Mouse (Mus musculus) left cerebral cortex, adult 18-20 months (tissue): ENCODE measurements at regions not wholly inside any gene's neighbourhood (a gene's known extent, or its start where the extent isn't known, plus 50 kb on each side); places are given as distances from the start of the nearest gene placed in this dataset.

Source experiments
- DNase-seq, 2 experiments: peaks; one replicate each; pipeline ENCODE4 v3.0.0; 2021 to 2022; ENCODE audit warnings: low spot score in 2 of 2, mixed read lengths in 1 of 2

DNA sequence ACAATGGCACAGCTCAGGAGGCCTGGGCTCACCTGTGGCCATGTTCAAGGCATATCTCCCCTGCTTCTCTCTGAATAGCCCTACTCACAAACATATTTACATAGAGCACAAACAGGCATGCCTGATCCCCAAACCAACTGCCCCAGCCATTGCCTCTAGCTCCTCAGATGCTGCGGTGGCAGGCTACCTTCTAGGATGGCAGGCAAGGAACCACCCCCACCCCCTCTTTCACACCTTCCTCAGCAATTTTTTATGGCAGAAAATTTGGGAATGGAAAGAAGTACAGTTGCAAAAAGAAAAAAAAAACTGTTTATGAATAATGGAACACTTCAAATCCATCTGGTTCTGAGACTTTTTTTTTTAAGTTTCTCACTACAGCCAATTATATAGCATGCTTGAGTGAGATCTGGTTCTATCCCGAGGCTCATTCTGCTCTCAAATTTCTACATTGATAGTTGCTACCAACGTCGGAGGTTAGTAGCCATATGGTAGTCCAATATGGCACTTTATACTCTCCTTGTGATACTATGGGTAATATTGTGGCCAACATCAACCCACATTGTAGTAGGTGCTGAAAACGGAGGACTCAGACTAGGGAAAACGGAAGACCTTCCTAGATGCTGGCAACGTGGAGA, 136.8 kb upstream of the Gm10295 start:
- DNase-seq, result no peak

DNA sequence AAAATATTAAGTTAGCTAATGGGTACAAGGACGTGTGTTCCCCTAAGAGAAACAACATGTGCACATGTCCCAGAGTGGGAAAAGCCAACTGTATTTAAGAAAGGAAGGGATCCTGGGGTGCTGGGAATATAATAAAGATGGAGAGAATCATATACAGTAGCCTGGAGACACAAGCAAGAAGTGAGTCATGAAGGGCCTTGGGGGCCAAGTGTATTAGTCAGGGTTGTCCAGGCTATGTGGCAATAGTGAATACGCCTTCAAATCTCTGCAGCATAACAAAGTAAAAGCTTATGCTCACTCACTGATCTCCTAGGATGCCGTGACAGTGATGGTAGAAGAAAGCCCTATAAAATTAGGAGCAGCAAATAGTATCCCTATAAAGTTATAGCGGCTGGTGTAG, 124.1 kb upstream of the Gm10295 start:
- DNase-seq, result no peak

DNA sequence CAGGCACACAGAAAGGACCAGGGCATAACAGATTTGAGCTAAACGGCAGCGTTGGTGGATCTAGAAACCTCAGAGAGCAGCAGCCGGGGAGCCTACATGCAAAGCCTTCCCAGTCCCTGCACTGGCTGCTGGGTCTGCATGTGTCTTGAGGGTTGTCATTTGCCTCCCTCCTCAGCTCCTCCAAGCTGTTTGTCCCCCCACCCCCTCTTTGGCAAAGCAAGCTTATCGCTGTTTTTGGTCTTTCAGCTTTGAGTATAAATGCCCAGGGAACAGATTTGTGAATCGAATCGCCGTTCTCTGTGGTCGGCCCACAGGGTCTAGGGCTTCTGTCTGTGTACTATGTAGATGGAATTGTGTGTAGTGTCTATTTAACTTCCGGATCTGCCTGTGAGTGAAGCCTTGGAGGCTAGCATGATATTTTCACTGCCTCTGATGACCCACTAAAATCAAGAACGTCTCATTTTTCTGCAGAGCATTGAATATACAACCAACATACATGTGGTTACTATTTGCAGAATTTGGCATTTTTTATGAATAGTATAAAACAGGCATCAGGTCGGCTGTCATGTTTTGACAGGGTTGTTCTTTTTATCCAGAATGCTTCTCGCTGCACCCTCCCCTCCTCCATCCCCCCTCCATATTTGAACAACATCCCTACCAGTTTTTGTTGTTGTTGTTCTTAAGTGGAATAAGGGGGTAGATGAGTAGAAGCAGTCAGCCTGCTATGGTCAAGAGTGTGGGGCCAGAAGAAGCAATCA, 121.3 kb upstream of the Gm10295 start:
- peak in 1 of 2 experiments; percentile 2 for DNase-seq

DNA sequence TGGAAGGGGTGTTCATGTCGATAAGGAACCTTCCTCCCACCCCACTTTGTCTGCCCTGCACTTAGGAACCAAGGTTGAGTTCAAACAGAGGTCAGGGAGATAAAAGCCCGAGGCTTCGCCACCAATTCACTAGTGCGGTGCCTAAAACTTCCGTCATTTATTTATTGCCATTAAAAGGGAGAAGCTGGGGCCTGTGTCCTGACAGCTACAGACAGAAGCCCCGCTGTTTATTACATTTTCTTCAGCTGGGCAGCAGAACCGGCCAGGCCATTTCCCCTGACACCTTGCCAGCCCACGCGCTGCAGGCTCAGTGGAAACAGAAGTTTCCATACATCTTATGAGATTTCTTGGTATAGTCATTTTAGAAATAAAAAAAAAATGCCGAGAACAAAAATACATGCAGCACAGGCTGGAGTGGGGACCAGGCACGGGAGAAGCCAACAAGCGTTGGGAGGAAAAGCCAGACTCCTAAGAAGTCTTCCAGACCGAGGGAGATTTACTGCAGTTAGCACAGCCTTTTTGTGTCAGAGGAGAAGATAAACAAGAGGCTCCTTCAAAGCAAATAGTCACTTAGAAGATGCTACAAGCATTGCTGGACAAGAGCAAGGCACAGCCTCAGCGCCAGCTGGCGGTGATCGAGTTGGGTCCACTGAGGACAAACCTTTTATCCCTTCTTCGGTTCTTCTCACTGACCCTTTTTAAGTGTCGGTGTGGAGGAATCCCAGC, 120.5 kb upstream of the Gm10295 start:
- DNase-seq, result peak in 1 of 2 experiments; percentile 8

GRCm38 (mm10) chr7:71471319-71471657, 120.0 kb upstream of the Gm10295 start:
- DNase-seq, result no peak

- DNase-seq, result no peak
Measured at GRCm38 (mm10) chr7:71470418-71470817, 119.1 kb upstream of the Gm10295 start.

GRCm38 (mm10) chr7:71469951-71470350, 118.7 kb upstream of the Gm10295 start:
- no peak for DNase-seq

DNA sequence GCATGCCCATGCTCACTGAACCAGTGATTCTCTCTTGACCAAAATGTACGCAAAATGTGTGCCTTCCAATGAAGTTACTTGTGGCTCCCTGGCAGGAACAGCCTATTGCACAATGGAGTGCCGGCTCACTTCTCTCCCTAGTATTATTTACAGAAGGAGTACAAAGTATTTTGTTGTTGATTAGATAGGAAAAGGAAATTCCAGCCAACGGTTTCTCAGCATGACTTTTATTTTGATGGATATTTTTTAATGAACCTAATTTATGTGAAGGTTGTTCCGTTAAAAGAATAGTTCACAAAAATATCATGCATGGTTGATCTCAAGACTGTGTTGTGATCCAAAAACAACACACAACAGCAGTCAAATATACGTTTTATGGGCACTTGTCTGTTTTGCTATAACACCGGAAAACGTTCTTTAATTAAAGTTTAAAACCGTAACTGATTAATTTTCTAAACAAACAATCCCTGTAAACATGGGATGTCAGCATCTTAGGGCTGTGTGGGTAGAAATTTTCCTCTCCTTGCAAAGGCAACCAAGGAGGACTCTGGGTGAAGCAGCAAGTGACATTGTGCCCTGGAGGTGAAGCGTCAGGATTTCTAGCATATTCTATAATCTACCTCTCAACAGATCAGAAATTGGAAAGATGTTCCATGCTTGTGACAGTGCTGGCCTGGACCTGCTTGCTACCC, 116.3 kb upstream of the Gm10295 start:
- DNase-seq, result no peak

- no peak for DNase-seq
Measured at GRCm38 (mm10) chr7:71464127-71464526, 112.8 kb upstream of the Gm10295 start.

DNA sequence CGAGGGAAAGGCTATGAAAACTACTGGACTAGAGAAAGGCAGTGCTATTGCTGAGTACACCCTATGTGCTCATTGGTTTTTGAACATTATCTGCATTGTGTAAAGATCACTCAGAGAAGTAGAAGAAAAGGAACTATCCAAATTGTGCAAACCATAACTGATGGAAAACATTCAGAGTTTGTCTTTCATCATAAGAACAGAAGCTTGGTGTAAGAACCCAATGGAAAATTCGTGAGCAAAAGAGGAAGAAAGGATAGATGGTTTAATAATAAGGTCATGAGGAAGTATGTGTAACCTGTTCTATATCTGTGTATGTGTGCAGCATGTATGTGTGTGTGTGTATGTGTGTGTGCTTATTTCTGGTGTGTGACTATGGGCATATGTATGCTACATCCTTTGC, 112.3 kb upstream of the Gm10295 start:
- DNase-seq, result no peak

DNA sequence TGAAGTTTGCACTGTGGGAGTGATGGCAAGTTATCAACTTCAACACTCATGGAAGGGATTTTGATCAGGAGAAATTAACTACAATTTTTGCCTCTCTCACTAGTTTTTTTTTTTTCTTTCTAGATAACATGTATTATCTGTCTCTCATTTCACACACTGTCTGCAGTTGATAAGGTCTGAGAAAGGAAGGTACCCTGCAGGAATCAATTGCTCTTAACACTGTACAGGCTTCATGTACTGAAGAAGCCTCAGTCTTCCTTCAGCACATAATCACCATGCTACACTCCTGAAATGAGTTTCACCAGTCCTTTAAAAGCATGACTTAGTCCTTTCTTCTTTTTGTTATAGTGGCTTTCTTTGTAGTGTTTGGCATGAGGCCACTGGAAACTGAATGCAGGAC, 108.5 kb upstream of the Gm10295 start:
- no peak for DNase-seq

- DNase-seq, result no peak
Measured at GRCm38 (mm10) chr7:71458104-71458754, 106.9 kb upstream of the Gm10295 start.

DNA sequence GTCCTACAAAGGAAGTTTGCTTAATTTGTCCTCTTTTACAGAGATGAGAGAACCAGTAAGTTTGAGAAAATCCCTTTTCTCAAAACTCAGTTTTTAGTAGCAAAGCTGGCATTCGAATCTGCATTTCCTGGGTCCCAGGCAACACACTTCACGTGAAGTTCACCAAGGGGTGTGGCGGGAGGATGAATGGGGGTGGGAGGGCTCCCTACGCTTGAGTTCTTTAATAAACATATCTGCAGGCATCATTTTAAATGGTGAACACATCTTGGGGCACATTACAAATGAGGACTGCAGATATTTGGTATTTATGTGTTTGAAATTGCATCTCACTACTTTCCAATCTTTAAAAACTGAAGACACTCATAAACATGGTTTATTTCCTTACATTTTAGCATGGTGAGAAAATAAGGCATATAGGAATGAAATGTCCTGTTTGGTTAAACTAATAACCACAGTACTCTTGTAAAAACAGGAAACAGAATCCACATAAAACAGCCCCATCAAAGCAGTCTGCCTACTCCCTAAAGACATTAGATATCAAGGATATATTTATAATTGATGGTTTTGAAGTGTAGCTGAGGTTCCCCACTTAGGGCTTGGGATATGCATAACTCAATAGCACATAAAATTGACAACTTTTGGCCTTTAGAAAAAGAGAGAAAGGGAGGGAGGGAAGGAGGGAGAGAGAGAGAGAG, 106.3 kb upstream of the Gm10295 start:
- no peak for DNase-seq

DNA sequence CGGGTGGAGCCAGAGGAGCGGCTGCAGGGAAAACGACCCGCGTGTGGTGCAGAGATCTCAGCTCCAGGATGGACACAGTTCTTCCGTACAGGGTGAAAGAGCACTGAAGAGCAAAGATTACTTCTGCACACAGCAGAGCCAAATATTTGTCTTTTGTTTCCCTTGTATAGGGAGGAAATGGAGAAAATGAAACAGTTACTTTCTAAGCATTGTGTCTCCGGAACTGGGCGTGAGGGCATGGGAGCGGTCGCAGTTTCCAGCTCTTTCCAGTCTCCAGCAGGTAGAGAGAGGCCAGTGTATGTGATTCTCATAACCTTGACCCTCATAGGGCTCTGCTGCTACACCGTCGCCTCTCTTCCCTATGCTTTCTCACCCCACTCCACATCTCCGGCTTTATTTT, 105.1 kb upstream of the Gm10295 start:
- no peak for DNase-seq

- DNase-seq, result no peak
Measured at GRCm38 (mm10) chr7:71440330-71441240, 89.3 kb upstream of the Gm10295 start.

DNA sequence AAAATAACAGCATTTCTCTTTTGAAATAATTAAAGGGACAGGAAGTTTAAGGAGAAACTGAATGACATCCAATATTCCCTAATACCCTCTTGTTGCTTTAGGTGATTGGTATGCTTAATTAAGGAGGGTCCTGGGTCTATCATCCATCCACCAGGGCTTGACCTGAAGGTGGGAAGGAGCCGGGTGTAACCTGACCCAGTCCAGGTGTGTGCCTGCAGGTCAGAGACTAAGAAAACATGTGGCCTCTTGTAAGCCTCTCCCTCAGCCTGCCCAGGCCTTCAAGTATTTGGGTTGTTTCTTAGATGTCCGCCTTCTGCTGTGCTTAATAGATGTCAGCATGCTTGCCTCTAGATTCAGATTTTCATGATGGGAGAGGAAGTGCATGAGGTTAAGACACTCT, 74.7 kb upstream of the Gm10295 start:
- no peak for DNase-seq

- no peak for DNase-seq
Measured at GRCm38 (mm10) chr7:71419261-71419660, 68.0 kb upstream of the Gm10295 start.

DNA sequence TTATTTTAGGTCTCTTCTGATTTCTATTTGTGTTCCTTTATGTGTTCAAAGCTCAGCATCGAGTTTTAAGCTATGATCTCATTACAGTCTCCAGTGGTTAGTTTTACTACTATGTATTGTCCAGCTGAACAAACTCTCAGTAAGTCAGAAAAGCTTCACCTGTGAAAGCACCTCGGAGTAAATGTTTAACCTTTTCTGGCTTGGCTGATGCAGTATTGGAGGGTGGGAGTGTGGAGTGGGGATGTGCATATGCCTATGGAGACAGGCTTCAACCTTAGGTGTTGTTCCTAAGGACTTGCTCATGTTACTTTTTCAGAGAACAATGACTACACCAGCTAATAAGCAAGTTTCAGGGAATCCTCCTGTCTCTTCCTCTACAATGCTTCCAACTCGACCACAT, 67.6 kb upstream of the Gm10295 start:
- no peak for DNase-seq

GRCm38 (mm10) chr7:71414756-71415155, 63.5 kb upstream of the Gm10295 start:
- no peak for DNase-seq

- DNase-seq, result no peak
Measured at GRCm38 (mm10) chr7:71413121-71413520, 61.8 kb upstream of the Gm10295 start.
